Mouse (Mus musculus) thymus, adult 2 months (tissue): ENCODE measurements around the gene Siglec1.
"Not testable (repeated sequence)": the region's sequence is repeated elsewhere in the genome, so short reads cannot be mapped to it uniquely, and the experiment has no call there.

Source experiments
- CTCF ChIP-seq: fragments of 200-500 bp; IDR thresholded peaks from 2 replicates; pipeline ENCODE4 v1.5.1; 2012; ENCODE audit warnings: mild to moderate bottlenecking, control low read depth, low read length, moderate library complexity, borderline replicate concordance; ENCODE audit not compliant: control insufficient read depth, poor library complexity, insufficient read depth; ENCODE audit errors: extremely low read depth
- POLR2A ChIP-seq: fragments of 200-500 bp; IDR thresholded peaks from 2 replicates; pipeline ENCODE4 v1.6.1; 2012; ENCODE audit warnings: mild to moderate bottlenecking, low read length, control low read depth, moderate library complexity; ENCODE audit not compliant: control insufficient read depth, poor library complexity, insufficient read depth; ENCODE audit errors: extremely low read depth

DNA sequence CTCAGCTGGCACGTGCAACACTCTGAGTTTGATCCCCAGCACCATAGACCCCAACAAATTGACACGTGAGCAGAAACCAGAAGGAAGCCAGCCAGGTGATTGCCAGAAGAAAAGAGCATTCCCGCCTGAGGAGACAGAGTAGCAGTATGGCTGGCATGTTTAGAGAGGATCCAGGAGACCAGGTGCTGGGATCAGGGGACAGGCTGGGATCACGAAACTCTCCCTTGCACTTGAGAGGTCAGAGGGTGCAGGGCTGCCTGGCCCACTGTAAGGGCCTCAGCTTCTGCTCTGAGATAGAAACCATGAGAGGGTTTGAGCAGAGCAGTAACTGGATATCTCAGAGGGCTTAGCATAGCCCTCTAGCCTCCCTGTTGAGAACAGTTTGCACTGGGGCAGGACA is 18.5 kb upstream of the Siglec1 start:
- not testable (repeated sequence) for TF ChIP-seq CTCF, POLR2A
